Mouse (Mus musculus) hindbrain, postnatal 0 days (tissue): Measurements from ENCODE around the gene Pm20d1. TPM values are rescaled to one million over a fixed set of nuclear protein-coding genes. Genes with fewer than 3 reads are reported as not detected.
A peak's percentile ranks its signal among the peaks of the same experiment; 100 is the strongest.

ENCODE experiments used
- ATAC-seq: fragments of 200-750 bp; cut with Nextera tagmentation; 2 replicates; pipeline ENCODE4 v1.8.0; 2017; ENCODE audit warnings: mild to moderate bottlenecking, moderate TSS enrichment, moderate library complexity
- DNase-seq: peaks from one replicate; pipeline ENCODE4 v3.0.0-alpha.2; 2015; ENCODE audit warnings: low spot score
- H3K27ac ChIP-seq: fragments of 300-500 bp; sonication (generic); 2 replicates; pipeline ENCODE4 v1.5.1; 2014; ENCODE audit warnings: mild to moderate bottlenecking
- H3K27me3 ChIP-seq: fragments of 300-500 bp; sonication (generic); 2 replicates; pipeline ENCODE4 v1.6.1; 2014; ENCODE audit warnings: low read length, mixed read lengths; ENCODE audit not compliant: insufficient read depth
- H3K36me3 ChIP-seq: fragments of 300-500 bp; sonication (generic); 2 replicates; pipeline ENCODE4 v1.6.1; 2014; ENCODE audit warnings: low read length, mixed read lengths; ENCODE audit not compliant: insufficient read depth
- H3K4me1 ChIP-seq: fragments of 300-500 bp; sonication (generic); 2 replicates; pipeline ENCODE4 v1.6.1; 2014; ENCODE audit warnings: antibody characterized with exemption, low read length, mixed read lengths; ENCODE audit not compliant: insufficient read depth
- H3K4me2 ChIP-seq: fragments of 300-500 bp; sonication (generic); 2 replicates; pipeline ENCODE4 v1.6.1; 2014; ENCODE audit warnings: low read depth, mild to moderate bottlenecking, low read length, moderate library complexity, mixed read lengths
- H3K4me3 ChIP-seq: fragments of 300-500 bp; sonication (generic); 2 replicates; pipeline ENCODE4 v1.5.1; 2014; ENCODE audit warnings: low read length
- H3K9ac ChIP-seq: fragments of 300-500 bp; sonication (generic); replicated peaks from 2 replicates; pipeline ENCODE4 v1.6.1; 2014; ENCODE audit warnings: mild to moderate bottlenecking, low read length, moderate library complexity, mixed read lengths
- H3K9me3 ChIP-seq: fragments of 300-500 bp; sonication (generic); 2 replicates; pipeline ENCODE4 v1.6.1; 2016; ENCODE audit warnings: low read length, mixed read lengths
- CTCF ChIP-seq: IDR thresholded peaks from 2 replicates; pipeline ENCODE4 v1.5.1; 2016; ENCODE audit warnings: antibody characterized with exemption, control low read depth, low read depth
- WGBS: fragments of 180-500 bp; shearing (Covaris S2); extraction: QIAGEN DNeasy Blood & Tissue Kit; methylation state at CpG from one replicate; pipeline ENCODE4 v1.1.7; 2014; 5-methylcytosine and 5-hydroxymethylcytosine counted together
- polyA plus RNA-seq: library from polyadenylated mRNA; unstranded; fragments of >200 nt; fragmentation: Nextera tagmentation; extraction: Ambion mirVana; gene quantifications from 2 replicates; pipeline ENCODE4 v1.2.1, GENCODE M21; 2015
- total RNA-seq: library from RNA; depleted of rRNA; stranded (reverse); fragments of >200 nt; gene quantifications from 2 replicates; pipeline ENCODE4 v1.2.3, GENCODE M21; 2014

Gene Pm20d1
- total and polyA plus RNA-seq, 2 experiments from 2014 or later = 0.60 to 0.63 TPM

DNA sequence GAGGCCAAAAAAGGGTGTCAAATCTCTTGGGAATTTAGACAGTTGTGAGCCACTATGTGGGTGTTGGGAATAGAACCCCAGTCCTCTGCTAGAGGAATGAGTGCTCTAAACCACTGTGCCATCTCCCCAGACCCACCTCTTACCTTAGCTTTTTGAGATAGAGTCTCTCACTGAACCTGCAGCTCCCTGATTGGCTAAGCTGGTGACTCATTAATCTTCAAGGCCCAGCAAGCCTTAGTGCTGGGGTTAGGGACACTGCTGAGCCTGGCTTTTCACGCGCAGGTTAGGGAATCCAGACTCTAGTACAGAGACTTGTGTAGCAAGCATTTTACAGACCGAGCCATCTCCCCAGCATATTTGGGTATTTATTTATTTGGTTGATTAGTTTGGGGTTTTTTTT is 39.9 kb downstream of the Pm20d1 start:
- no peak for ATAC-seq
- H3K36me3 ChIP-seq = 0 out of 2 replicates have a peak, but pooled peaks cover 13% of the 10 kb centered on the region

DNA sequence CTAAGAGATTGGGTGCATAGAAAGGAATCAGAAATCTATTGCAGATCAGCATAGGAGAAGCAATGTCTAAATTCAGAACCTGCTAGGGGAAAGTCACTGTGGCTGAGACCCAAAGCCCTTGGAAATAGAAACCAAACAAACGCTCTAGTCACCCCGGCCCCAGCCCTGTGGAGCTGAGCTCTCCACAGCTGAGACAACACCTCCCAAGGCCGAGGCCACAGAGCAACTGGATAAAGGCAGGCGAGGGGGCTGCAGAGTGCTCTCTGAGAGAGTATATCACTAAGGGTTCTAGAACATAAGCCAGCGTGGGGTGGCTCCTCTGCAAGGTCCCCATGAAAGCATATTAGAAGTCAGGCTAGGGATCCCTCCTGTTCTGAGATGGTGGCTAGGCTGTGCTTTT is 41.4 kb downstream of the Pm20d1 start:
- 70% methylated on average over 5 of the region's 5 CpGs for WGBS
- DNase-seq = no peak
- no peak overlapping the region for H3K4me3 ChIP-seq
- H3K4me2 ChIP-seq = no peak overlapping the region
- no peaks in the 10 kb centered on the region for H3K9me3 ChIP-seq
- ATAC-seq = no peak
- no peak for TF ChIP-seq CTCF
- no peak overlapping the region for H3K9ac ChIP-seq
- peaks cover 28% of the 10 kb centered on the region for H3K36me3 ChIP-seq
- H3K27me3 ChIP-seq = no peaks in the 10 kb centered on the region
- no peaks in the 10 kb centered on the region for H3K4me1 ChIP-seq
- H3K27ac ChIP-seq = peak overlapping the region; percentile 41; the same call in 1 of the 2 replicates

More for the DNA sequence above, 39.9 kb downstream of the Pm20d1 start:
- Histone ChIP-seq H3K4me1 (no peaks in the 10 kb centered on the region), H3K4me3 (no peak overlapping the region), H3K9ac (no peak overlapping the region), H3K9me3 (no peaks in the 10 kb centered on the region), H3K27me3 (no peaks in the 10 kb centered on the region), H3K27ac (no peak overlapping the region), H3K4me2 (no peak overlapping the region)
- 70% methylated on average over 3 of the region's 3 CpGs for WGBS
- DNase-seq = no peak
- TF ChIP-seq CTCF = no peak

DNA sequence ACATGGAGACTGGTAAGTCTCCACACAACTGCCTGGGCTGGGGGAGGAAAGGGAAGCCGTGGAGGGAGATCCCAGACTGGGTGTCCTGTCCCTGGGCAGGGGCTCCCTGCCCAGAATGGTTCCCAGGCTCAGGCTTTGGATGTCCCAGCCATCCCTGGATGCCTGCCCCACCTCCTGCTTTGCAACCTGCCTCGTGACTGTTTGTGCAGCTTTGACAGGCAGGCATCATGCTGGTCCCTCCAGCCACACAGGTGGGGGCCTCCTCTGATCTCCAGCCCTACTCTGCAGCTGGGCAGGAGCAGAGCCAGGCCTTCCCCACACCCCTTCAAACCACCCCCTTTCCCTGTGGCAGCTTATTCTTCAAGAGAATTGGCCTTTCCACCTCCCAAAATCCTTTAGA is 42.1 kb downstream of the Pm20d1 start:
- Histone ChIP-seq H3K36me3 (peaks cover 34% of the 10 kb centered on the region), H3K27ac (peak overlapping the region; percentile 41; the same call in 1 of the 2 replicates)

GRCm38 (mm10) chr1:131842221-131842620 is 45.0 kb downstream of the Pm20d1 start:
- no peaks in the 10 kb centered on the region for H3K27me3 ChIP-seq
- H3K36me3 ChIP-seq = peaks cover 45% of the 10 kb centered on the region
- ATAC-seq (no peak), DNase-seq (no peak)
- WGBS = 67% methylated on average over 4 of the region's 4 CpGs
- H3K4me3 ChIP-seq = no peak overlapping the region
- no peak overlapping the region for H3K4me2 ChIP-seq
- H3K4me1 ChIP-seq = no peaks in the 10 kb centered on the region
- no peak for TF ChIP-seq CTCF
- no peak overlapping the region for H3K9ac ChIP-seq
- H3K27ac ChIP-seq = no peak overlapping the region
- no peaks in the 10 kb centered on the region for H3K9me3 ChIP-seq

More for the DNA sequence above, 42.1 kb downstream of the Pm20d1 start:
- DNase-seq = peak; percentile 21
- 31% methylated on average over 2 of the region's 2 CpGs for WGBS
- Histone ChIP-seq H3K4me2 (no peak overlapping the region), H3K4me3 (no peak overlapping the region), H3K9ac (no peak overlapping the region), H3K4me1 (no peaks in the 10 kb centered on the region), H3K27me3 (no peaks in the 10 kb centered on the region), H3K9me3 (no peaks in the 10 kb centered on the region)
- no peak for TF ChIP-seq CTCF
- ATAC-seq = peak; percentile 55

- no peak for TF ChIP-seq CTCF
- Histone ChIP-seq H3K27me3 (no peaks in the 10 kb centered on the region), H3K4me2 (no peak overlapping the region), H3K4me3 (no peak overlapping the region), H3K9ac (no peak overlapping the region), H3K4me1 (no peaks in the 10 kb centered on the region), H3K27ac (no peak overlapping the region), H3K9me3 (no peaks in the 10 kb centered on the region), H3K36me3 (peaks cover 45% of the 10 kb centered on the region)
- DNase-seq (no peak), ATAC-seq (no peak)
- 92% methylated on average over 10 of the region's 10 CpGs for WGBS
These were observed 46.6 kb downstream of the Pm20d1 start for GRCm38 (mm10) chr1:131843758-131844157.

DNA sequence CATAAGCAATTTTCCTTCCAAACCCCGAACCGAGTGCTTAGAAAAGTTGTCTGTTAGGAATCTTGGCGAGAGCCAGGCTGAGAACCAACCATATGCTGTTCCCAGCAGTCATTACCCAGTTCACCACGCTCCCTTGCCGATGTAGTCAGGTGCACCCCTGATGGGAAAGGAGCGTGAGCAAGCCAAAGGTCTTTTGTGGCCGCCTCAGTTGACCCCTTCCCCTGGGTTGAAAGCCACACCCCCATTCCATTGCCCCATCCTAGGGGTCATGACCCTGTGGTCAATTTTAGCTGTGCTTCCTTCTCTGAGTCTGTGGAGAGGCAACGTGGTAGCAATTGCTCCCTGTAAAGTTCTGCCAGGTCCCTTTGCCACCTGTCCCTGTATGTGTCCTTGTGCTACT is 47.7 kb downstream of the Pm20d1 start:
- Histone ChIP-seq H3K9ac (no peak overlapping the region), H3K36me3 (peaks cover 45% of the 10 kb centered on the region), H3K4me3 (no peak overlapping the region), H3K27ac (no peak overlapping the region), H3K27me3 (no peaks in the 10 kb centered on the region), H3K9me3 (no peaks in the 10 kb centered on the region), H3K4me2 (no peak overlapping the region), H3K4me1 (no peaks in the 10 kb centered on the region)
- TF ChIP-seq CTCF = no peak
- DNase-seq (no peak), ATAC-seq (no peak)
- WGBS = 47% methylated on average over 8 of the region's 8 CpGs

- H3K36me3 ChIP-seq = peaks cover 34% of the 10 kb centered on the region
- TF ChIP-seq CTCF = peak; percentile 66
These were observed 49.1 kb downstream of the Pm20d1 start for GRCm38 (mm10) chr1:131846255-131846654.

More at GRCm38 (mm10) chr1:131846255-131846654, 49.1 kb downstream of the Pm20d1 start:
- 71% methylated on average over 5 of the region's 5 CpGs for WGBS
- no peaks in the 10 kb centered on the region for H3K4me1 ChIP-seq
- no peak overlapping the region for H3K27ac ChIP-seq
- no peak overlapping the region for H3K4me3 ChIP-seq
- H3K9ac ChIP-seq = no peak overlapping the region
- H3K9me3 ChIP-seq = no peaks in the 10 kb centered on the region
- ATAC-seq (no peak), DNase-seq (peak; percentile 71)
- H3K4me2 ChIP-seq = no peak overlapping the region
- no peaks in the 10 kb centered on the region for H3K27me3 ChIP-seq
